Mouse (Mus musculus) cerebellum, adult 2 months (tissue): Measurements from ENCODE around the gene Unc93a2.
"Not testable (repeated sequence)": the region's sequence is repeated elsewhere in the genome, so short reads cannot be mapped to it uniquely, and the experiment has no call there.

ENCODE experiments used
- CTCF ChIP-seq: fragments of 200-500 bp; IDR thresholded peaks from 2 replicates; pipeline ENCODE4 v1.5.1; 2011; ENCODE audit warnings: low read depth, mild to moderate bottlenecking, control low read depth, low read length, moderate library complexity, borderline replicate concordance; ENCODE audit not compliant: insufficient read depth
- POLR2A ChIP-seq: fragments of 200-500 bp; IDR thresholded peaks from 2 replicates; pipeline ENCODE4 v1.6.1; 2011; ENCODE audit warnings: low read length, control low read depth, borderline replicate concordance; ENCODE audit not compliant: insufficient read depth

DNA sequence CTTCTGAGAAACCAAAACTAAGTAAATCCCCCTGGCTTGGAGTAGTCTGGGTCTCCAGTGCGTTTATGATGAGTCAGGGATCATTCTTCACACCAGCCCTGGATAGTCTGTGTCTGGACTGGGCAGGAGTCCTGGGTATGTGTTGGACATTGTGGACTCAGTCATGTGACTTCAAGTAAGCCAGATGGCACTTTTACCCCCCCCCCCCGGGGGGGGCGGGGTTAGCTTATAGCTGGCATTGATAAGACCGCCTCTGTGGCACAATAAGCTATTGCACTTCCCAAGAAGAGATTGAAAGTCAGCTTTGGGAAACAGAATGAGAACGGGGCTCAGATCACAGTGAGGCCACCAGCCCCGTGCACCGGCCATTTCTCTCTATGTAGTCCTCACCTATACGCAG, 752 bp upstream of the Unc93a2 start:
- TF ChIP-seq CTCF, POLR2A: not testable (repeated sequence)
